In genomic region chr19:47731071-47731881, GRCm38 (mm10) we compare ENCODE assay signal across 8 mouse cellular contexts. TPM values are rescaled to one million over a fixed set of nuclear protein-coding genes. Genes with fewer than 3 reads are reported as not detected.
DNase-seq lines count a peak whose midpoint lies in the region; ATAC-seq and TF ChIP-seq lines count a peak whose summit lies in the region.

Gene Sfr1, plus strand, starts transcription at chr19:47731682.

- TF ChIP-seq CTCF in ES-Bruce4 (IDR thresholded peaks at IDR 0.05; ENCODE audit: low read depth, low read length) = peak; percentile 43
- TF ChIP-seq CTCF in liver, postnatal 0 days (IDR thresholded peaks at IDR 0.05; ENCODE audit: low read depth) = peak; percentile 65

- peak within 1 kb of the TSS; percentile 45 for H3K27ac ChIP-seq in ES-Bruce4 (ENCODE audit: insufficient read depth, low read length)
- peak within 1 kb of the TSS; percentile 96 for H3K27ac ChIP-seq in forebrain, embryonic 13.5 days
- peak within 1 kb of the TSS; percentile 97 for H3K27ac ChIP-seq in liver, postnatal 0 days (ENCODE audit: low read depth)
- peak within 1 kb of the TSS; percentile 92 for H3K27ac ChIP-seq in neural tube, embryonic 14.5 days (ENCODE audit: low read depth, low read length)

- peak within 1 kb of the TSS; percentile 95 for H3K9ac ChIP-seq in ES-Bruce4 (ENCODE audit: low read depth, poor library complexity, severe bottlenecking)
- peak within 1 kb of the TSS; percentile 81 for H3K9ac ChIP-seq in forebrain, embryonic 13.5 days
- peak within 1 kb of the TSS; percentile 77 for H3K9ac ChIP-seq in liver, postnatal 0 days (replicated peaks)
- H3K9ac ChIP-seq in neural tube, embryonic 14.5 days (replicated peaks; ENCODE audit: low read depth, low read length) = peak within 1 kb of the TSS; percentile 63

- no peaks in the 10 kb centered on the region for H3K4me1 ChIP-seq in ES-Bruce4 (ENCODE audit: control insufficient read depth, insufficient read depth, low read length)
- peaks cover 33% of the 10 kb centered on the region for H3K4me1 ChIP-seq in forebrain, embryonic 13.5 days
- H3K4me1 ChIP-seq in liver, postnatal 0 days (ENCODE audit: insufficient read depth) = peaks cover 6% of the 10 kb centered on the region; the same call in 1 of the 2 replicates
- 0 out of 2 replicates have a peak, but pooled peaks cover 6% of the 10 kb centered on the region for H3K4me1 ChIP-seq in neural tube, embryonic 14.5 days (ENCODE audit: control insufficient read depth, insufficient read depth, low read length)

- no peaks in the 10 kb centered on the region for H3K27me3 ChIP-seq in ES-Bruce4 (ENCODE audit: control insufficient read depth, insufficient read depth, low read length, poor library complexity, severe bottlenecking)
- H3K27me3 ChIP-seq in forebrain, embryonic 13.5 days = no peaks in the 10 kb centered on the region
- H3K27me3 ChIP-seq in liver, postnatal 0 days (ENCODE audit: insufficient read depth, low read length) = no peaks in the 10 kb centered on the region
- H3K27me3 ChIP-seq in neural tube, embryonic 14.5 days (ENCODE audit: control insufficient read depth, insufficient read depth, low read length) = no peaks in the 10 kb centered on the region

- TF ChIP-seq POLR2A in ES-Bruce4 (IDR thresholded peaks at IDR 0.05; ENCODE audit: insufficient read depth, low read length) = peak; percentile 91

- H3K4me3 ChIP-seq in ES-Bruce4 (ENCODE audit: low read depth, low read length) = peak within 1 kb of the TSS; percentile 96
- peak within 1 kb of the TSS; percentile 69 for H3K4me3 ChIP-seq in forebrain, embryonic 13.5 days
- H3K4me3 ChIP-seq in liver, postnatal 0 days (ENCODE audit: low read depth, low read length) = peak within 1 kb of the TSS; percentile 91
- H3K4me3 ChIP-seq in neural tube, embryonic 14.5 days (ENCODE audit: low read depth, low read length) = peak within 1 kb of the TSS; percentile 70

- under 1% methylated on average over 54 of the region's 72 CpGs for WGBS in forebrain, embryonic 13.5 days
- WGBS in large intestine, adult 2 months = under 1% methylated on average over 72 of the region's 72 CpGs
- 0% methylated on average over 38 of the region's 72 CpGs for WGBS in liver, postnatal 0 days (ENCODE audit: insufficient replicate concordance)
- under 1% methylated on average over 64 of the region's 72 CpGs for WGBS in neural tube, embryonic 14.5 days

- H3K36me3 ChIP-seq in ES-Bruce4 (ENCODE audit: control insufficient read depth, insufficient read depth, low read length, poor library complexity, severe bottlenecking) = peaks cover 36% of the 10 kb centered on the region
- peaks cover 33% of the 10 kb centered on the region for H3K36me3 ChIP-seq in forebrain, embryonic 13.5 days (ENCODE audit: poor library complexity, severe bottlenecking)
- H3K36me3 ChIP-seq in liver, postnatal 0 days (replicated peaks; ENCODE audit: insufficient read depth, low read length) = peaks cover 33% of the 10 kb centered on the region
- peaks cover 30% of the 10 kb centered on the region for H3K36me3 ChIP-seq in neural tube, embryonic 14.5 days (ENCODE audit: control insufficient read depth, insufficient read depth, low read length)

- H3K9me3 ChIP-seq in ES-Bruce4 (replicated peaks; ENCODE audit: control insufficient read depth, insufficient read depth, low read length, poor library complexity, severe bottlenecking) = no peaks in the 10 kb centered on the region
- H3K9me3 ChIP-seq in forebrain, embryonic 13.5 days (replicated peaks) = no peaks in the 10 kb centered on the region
- H3K9me3 ChIP-seq in liver, postnatal 0 days (ENCODE audit: low read length) = no peaks in the 10 kb centered on the region
- H3K9me3 ChIP-seq in neural tube, embryonic 14.5 days (ENCODE audit: control insufficient read depth, low read length) = no peaks in the 10 kb centered on the region

- ATAC-seq in cerebellum, adult (ENCODE audit: insufficient number of reproducible peaks, low FRiP score, low TSS enrichment) = peak; percentile 98
- ATAC-seq in forebrain, embryonic 13.5 days = peak; percentile 97
- ATAC-seq in liver, postnatal 0 days = peak; percentile 97
- ATAC-seq in neural tube, embryonic 14.5 days (ENCODE audit: low read depth) = peak; percentile 95

- peak; percentile 99 for DNase-seq in heart, postnatal 10 days
- peak; percentile 77 for DNase-seq in large intestine, adult 2 months (ENCODE audit: low read depth, low spot score)
- DNase-seq in liver, postnatal 0 days = peak; percentile 99
- peak; percentile 99 for DNase-seq in testis, postnatal 10 days (ENCODE audit: low spot score)

- intact Hi-C loops in heart, postnatal 10 days (cut with DNase I) = loop anchor here (1.0 to 10.0 kb wide), 5 partner anchors 72 to 376 kb away; partner anchors contain the start of genes Cfap58 and Slk

- H3K4me2 ChIP-seq in forebrain, embryonic 13.5 days = peak within 1 kb of the TSS; percentile 72
- H3K4me2 ChIP-seq in liver, postnatal 0 days (ENCODE audit: low read depth, low read length) = peak within 1 kb of the TSS; percentile 87
- H3K4me2 ChIP-seq in neural tube, embryonic 14.5 days (ENCODE audit: low read depth, low read length) = peak within 1 kb of the TSS; percentile 69

- TF ChIP-seq EP300 in ES-Bruce4 (IDR thresholded peaks at IDR 0.05; ENCODE audit: insufficient read depth, low read depth, low read length) = no peak
- peak; percentile 29; the same call in 1 of the 2 replicates for TF ChIP-seq EP300 in liver, postnatal 0 days (IDR thresholded peaks at IDR 0.05; ENCODE audit: low read depth)

RNA-seq across cellular contexts. Expression of gene Sfr1, which starts in this region (rescaled TPM):
- 216 and 232 TPM in 2 replicates for polyA plus RNA-seq in ES-Bruce4 (2011; ENCODE audit: insufficient read depth, insufficient read length, low read depth, missing spikeins)
- 225 and 238 TPM in 2 replicates for polyA plus RNA-seq in forebrain, embryonic 13.5 days (2015; fragmentation: Nextera tagmentation; extraction: Ambion mirVana)
- total RNA-seq in heart, postnatal 10 days (2021) = 10 to 100 TPM; 68.4 to 72.4 TPM
- polyA plus RNA-seq in large intestine, adult 2 months (2012; rRNA removed) = 28.7 and 34.7 TPM in 2 replicates
- 69.3 and 69.6 TPM in 2 replicates for polyA plus RNA-seq in liver, postnatal 0 days (2015; fragmentation: Nextera tagmentation; extraction: Ambion mirVana)
- 165 and 187 TPM in 2 replicates for polyA plus RNA-seq in neural tube, embryonic 14.5 days (2014; fragmentation: Nextera tagmentation; extraction: Ambion mirVana)

Comparison
In these comparisons a context has a peak if more than half of its experiments do, and no peak if none do; other contexts are left out.
1. Peak in every context shown above with its lines: DNase-seq, ATAC-seq, H3K4me3 ChIP-seq and H3K27ac ChIP-seq.
2. H3K27ac ChIP-seq: peak in every context shown above with its lines; median percentile 97 in liver, postnatal 0 days; 96 in forebrain, embryonic 13.5 days; 92 in neural tube, embryonic 14.5 days; 45 in ES-Bruce4.